Mouse (Mus musculus): ENCODE data around the gene Rnf212.

DNA sequence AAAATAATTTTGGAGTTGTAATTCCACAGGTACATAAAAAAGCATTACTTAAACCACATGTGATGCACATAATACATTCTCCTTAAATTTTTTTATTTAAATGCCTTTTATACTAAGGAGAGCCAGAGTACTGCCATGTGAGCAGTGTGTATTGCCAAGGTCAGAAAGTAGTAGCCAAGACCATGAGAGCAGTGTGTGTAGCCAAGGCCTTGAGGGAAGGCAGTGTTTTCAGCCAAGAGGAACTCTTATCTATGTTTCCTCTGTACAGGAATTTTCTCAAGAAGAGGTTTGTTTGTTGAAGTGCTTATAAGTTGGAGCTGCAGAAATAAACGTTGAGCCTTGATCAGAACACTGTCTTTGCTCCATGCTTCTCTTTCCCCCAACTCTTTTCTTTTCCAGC is 28.9 kb upstream of the Rnf212 start:
- TF ChIP-seq CTCF (IDR thresholded peaks at IDR 0.05; ENCODE audit: low read depth, low read length), result no peak
- no peak for TF ChIP-seq POLR2A (IDR thresholded peaks at IDR 0.05; ENCODE audit: insufficient read depth, low read length)
- TF ChIP-seq EP300 (IDR thresholded peaks at IDR 0.05; ENCODE audit: insufficient read depth, low read depth, low read length), result no peak

Measured in ES-Bruce4 (cell line).